Mouse (Mus musculus) heart, postnatal 0 days (tissue): Measurements from ENCODE around the gene Lrrc8b.

Source experiments
- CTCF ChIP-seq: IDR thresholded peaks from 2 replicates; pipeline ENCODE4 v1.5.1; 2016; ENCODE audit warnings: antibody characterized with exemption, control low read depth, low read depth
- EP300 ChIP-seq: IDR thresholded peaks from 2 replicates; pipeline ENCODE4 v1.6.1; 2016; ENCODE audit warnings: antibody characterized with exemption, low read depth

DNA sequence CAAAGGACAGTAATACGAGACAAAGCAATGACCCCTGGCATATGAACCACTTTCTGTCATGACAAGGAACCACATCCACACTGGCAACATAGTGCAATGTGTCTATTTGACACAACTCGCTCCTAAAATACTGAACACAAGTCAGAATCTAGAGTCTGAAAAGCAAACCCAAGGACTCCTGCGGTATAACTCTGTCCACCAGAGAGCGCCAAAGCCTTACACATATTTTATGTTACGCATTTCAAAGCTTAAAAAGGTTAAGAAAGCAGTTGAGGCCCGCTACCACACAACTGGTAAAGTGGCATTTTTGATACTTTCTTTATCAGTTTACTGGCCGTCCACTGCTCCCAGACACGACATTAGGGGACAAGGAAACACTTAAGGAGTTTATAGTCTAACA lies 10.6 kb upstream of the Lrrc8b start:
- peak; percentile 85 for TF ChIP-seq CTCF
- no peak for TF ChIP-seq EP300
